Comparison of ENCODE assay signal across 26 mouse cellular contexts in the genomic region with DNA sequence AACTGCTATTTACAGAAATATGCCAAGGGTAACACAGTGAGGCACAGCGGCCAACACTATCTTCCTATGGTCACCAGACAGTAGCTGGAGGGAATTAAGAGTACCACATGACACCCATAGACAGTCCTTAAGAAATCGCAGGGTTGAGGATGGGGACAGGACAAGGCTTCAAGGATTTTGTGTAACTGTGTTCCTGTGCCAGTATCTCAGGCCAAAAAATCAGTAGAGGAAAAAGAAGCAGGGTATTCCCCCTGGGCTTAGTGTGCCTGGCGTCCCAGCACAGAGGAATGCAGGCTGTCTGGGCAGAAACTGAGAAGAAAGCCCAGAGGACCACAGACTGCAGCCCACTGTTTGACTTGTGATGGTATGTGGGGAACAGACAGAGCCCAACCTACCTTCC.
A peak's percentile ranks its signal among the peaks of the same experiment; 100 is the strongest.
DNase-seq lines count a peak whose midpoint lies in the region; ATAC-seq lines count a peak whose summit lies in the region.
"Had no signal": no experiment of that assay in that cellular context is flagged by ENCODE, and none has a peak within 500 bp of the region (broad histone marks: within the 10 kb centered on the region; RNA-seq: fewer than 3 reads in every experiment).

No protein-coding gene starts in this region.

- peak; percentile 6 for DNase-seq in gastrocnemius, postnatal 25 days
- DNase-seq in gastrocnemius, postnatal 36 days, result no peak
- DNase-seq in kidney, postnatal 10 days, result peak; percentile 9
- peak; percentile 64 for DNase-seq in adipocyte (ENCODE audit: low spot score)
- DNase-seq in right cerebral cortex, postnatal 14 days, result no peak
- DNase-seq: B cell, adult 2 months; cerebellum, adult 11-12 months; cerebellum, adult 9-11 months; heart, postnatal 14 days; kidney, adult 11 months; kidney, postnatal 14 days; liver had no signal

- ATAC-seq in kidney, embryonic 14.5 days (ENCODE audit: low FRiP score, low TSS enrichment), result no peak
- ATAC-seq: forebrain, embryonic 16.5 days; inflammation-experienced regulatory T-cells, adult 6 months had no signal

- no peaks in the 10 kb centered on the region for H3K36me3 ChIP-seq in kidney, embryonic 14.5 days (ENCODE audit: control insufficient read depth, insufficient read depth, low read length)
- H3K36me3 ChIP-seq: heart, embryonic 13.5 days; hindbrain, embryonic 10.5 days; hindbrain, embryonic 15.5 days; lung, embryonic 15.5 days; midbrain, embryonic 12.5 days; neural tube, embryonic 12.5 days; stomach, embryonic 15.5 days had no signal

- H3K4me3 ChIP-seq in kidney, embryonic 14.5 days (ENCODE audit: low read length), result no peak overlapping the region
- H3K4me3 ChIP-seq: erythroblast, embryonic 14.5 days; heart, embryonic 13.5 days; hindbrain, embryonic 10.5 days; hindbrain, embryonic 15.5 days; lung, embryonic 15.5 days; megakaryocyte, embryonic 14.5 days; midbrain, embryonic 12.5 days; myocyte; neural tube, embryonic 12.5 days; stomach, embryonic 15.5 days had no signal

- intact Hi-C loops in gastrocnemius, postnatal 36 days (cut with DNase I), result no loop called here

- H3K4me1 ChIP-seq in kidney, embryonic 14.5 days (ENCODE audit: control insufficient read depth, insufficient read depth, low read length), result no peaks in the 10 kb centered on the region
- H3K4me1 ChIP-seq: hindbrain, embryonic 10.5 days; hindbrain, embryonic 15.5 days; midbrain, embryonic 12.5 days; neural tube, embryonic 12.5 days; stomach, embryonic 15.5 days had no signal

- no peak overlapping the region for H3K9ac ChIP-seq in kidney, embryonic 14.5 days (ENCODE audit: low read depth, low read length)
- H3K9ac ChIP-seq: heart, embryonic 13.5 days; hindbrain, embryonic 15.5 days; liver, embryonic 14.5 days; lung, embryonic 15.5 days; midbrain, embryonic 12.5 days; neural tube, embryonic 12.5 days; stomach, embryonic 15.5 days had no signal

- no peaks in the 10 kb centered on the region for H3K9me3 ChIP-seq in kidney, embryonic 14.5 days (ENCODE audit: control insufficient read depth, low read length)
- H3K9me3 ChIP-seq: heart, embryonic 13.5 days; hindbrain, embryonic 10.5 days; hindbrain, embryonic 15.5 days; lung, embryonic 15.5 days; megakaryocyte, embryonic 14.5 days; midbrain, embryonic 12.5 days; neural tube, embryonic 12.5 days; stomach, embryonic 15.5 days had no signal

- no peaks in the 10 kb centered on the region for H3K27me3 ChIP-seq in kidney, embryonic 14.5 days (ENCODE audit: control insufficient read depth, insufficient read depth, low read length)
- H3K27me3 ChIP-seq: hindbrain, embryonic 15.5 days; lung, embryonic 15.5 days; megakaryocyte, embryonic 14.5 days; neural tube, embryonic 12.5 days; stomach, embryonic 15.5 days had no signal

- no peak overlapping the region for H3K27ac ChIP-seq in kidney, embryonic 14.5 days (ENCODE audit: low read depth, low read length)
- H3K27ac ChIP-seq: heart, embryonic 13.5 days; hindbrain, embryonic 10.5 days; hindbrain, embryonic 15.5 days; liver, embryonic 14.5 days; lung, embryonic 15.5 days; midbrain, embryonic 12.5 days; neural tube, embryonic 12.5 days; stomach, embryonic 15.5 days had no signal

- no peak overlapping the region for H3K4me2 ChIP-seq in kidney, embryonic 14.5 days (replicated peaks; ENCODE audit: low read depth, low read length)
- H3K4me2 ChIP-seq: heart, embryonic 13.5 days; hindbrain, embryonic 15.5 days; lung, embryonic 15.5 days; midbrain, embryonic 12.5 days; neural tube, embryonic 12.5 days; stomach, embryonic 15.5 days had no signal

- WGBS in kidney, embryonic 14.5 days, result 78% methylated on average over 3 of the region's 3 CpGs

Comparison
In these comparisons a context has a peak if more than half of its experiments do, and no peak if none do; other contexts are left out.
1. DNase-seq: peak in gastrocnemius, postnatal 25 days (single experiment), kidney, postnatal 10 days (single experiment) and adipocyte (single experiment); none in gastrocnemius, postnatal 36 days (0 of 2) and right cerebral cortex, postnatal 14 days (single experiment).